Mouse (Mus musculus) 3134 (cell line): ENCODE measurements around the gene Stxbp4.

Source experiments
- DNase-seq: peaks from one replicate; pipeline ENCODE4 v3.0.0-alpha.2; 2011; ENCODE audit warnings: low spot score; ENCODE audit not compliant: insufficient read length; ENCODE audit errors: extremely low read depth

The Stxbp4 gene

GRCm38 (mm10) chr11:90483766-90484165 lies 154.1 kb downstream of the Stxbp4 start:
- DNase-seq = no peak

- no peak for DNase-seq
Observed at GRCm38 (mm10) chr11:90481828-90482227, 156.1 kb downstream of the Stxbp4 start.

GRCm38 (mm10) chr11:90470271-90470670 lies 167.6 kb downstream of the Stxbp4 start:
- no peak for DNase-seq

- no peak for DNase-seq
Observed at GRCm38 (mm10) chr11:90464046-90464595, 173.8 kb downstream of the Stxbp4 start.

- no peak for DNase-seq
Observed at GRCm38 (mm10) chr11:90460458-90460857, 177.4 kb downstream of the Stxbp4 start.

- no peak for DNase-seq
Observed at GRCm38 (mm10) chr11:90452134-90452533, 185.8 kb downstream of the Stxbp4 start.

GRCm38 (mm10) chr11:90451506-90451905 lies 186.4 kb downstream of the Stxbp4 start:
- DNase-seq = no peak

- no peak for DNase-seq
Observed at GRCm38 (mm10) chr11:90442462-90442861, 195.4 kb downstream of the Stxbp4 start.

GRCm38 (mm10) chr11:90440851-90441250 lies 197.0 kb downstream of the Stxbp4 start:
- no peak for DNase-seq

- DNase-seq = no peak
Observed at GRCm38 (mm10) chr11:90438768-90439167, 199.1 kb downstream of the Stxbp4 start.
